Mouse (Mus musculus) midbrain, embryonic 10.5 days (tissue): Measurements from ENCODE around the gene Rufy4. TPM values are rescaled to one million over a fixed set of nuclear protein-coding genes. Genes with fewer than 3 reads are reported as not detected.

Source experiments
- DNase-seq: peaks from one replicate; pipeline ENCODE4 v3.0.0-alpha.2; 2017; ENCODE audit warnings: low spot score
- H3K27ac ChIP-seq: fragments of 300-500 bp; sonication (generic); replicated peaks from 2 replicates; pipeline ENCODE4 v1.5.1; 2016; ENCODE audit warnings: mild to moderate bottlenecking
- H3K27me3 ChIP-seq: fragments of 300-500 bp; sonication (generic); 2 replicates; pipeline ENCODE4 v1.6.1; 2016; ENCODE audit warnings: low read depth, mild to moderate bottlenecking; ENCODE audit not compliant: poor library complexity, severe bottlenecking
- H3K36me3 ChIP-seq: fragments of 300-500 bp; sonication (generic); 2 replicates; pipeline ENCODE4 v1.6.1; 2016; ENCODE audit warnings: mild to moderate bottlenecking, moderate library complexity
- H3K4me1 ChIP-seq: fragments of 300-500 bp; sonication (generic); 2 replicates; pipeline ENCODE4 v1.6.1; 2016
- H3K4me3 ChIP-seq: fragments of 300-500 bp; sonication (generic); 2 replicates; pipeline ENCODE4 v1.5.1; 2016; ENCODE audit warnings: mild to moderate bottlenecking, moderate library complexity
- H3K9me3 ChIP-seq: fragments of 300-500 bp; sonication (generic); replicated peaks from 2 replicates; pipeline ENCODE4 v1.6.1; 2016; ENCODE audit warnings: mild to moderate bottlenecking
- WGBS: fragments of 180-500 bp; shearing (Covaris S2); methylation state at CpG from one replicate; pipeline ENCODE4 v1.1.7; 2016; 5-methylcytosine and 5-hydroxymethylcytosine counted together
- polyA plus RNA-seq: library from polyadenylated mRNA; unstranded; fragments of >200 nt; fragmentation: Nextera tagmentation; extraction: Ambion mirVana; gene quantifications from 2 replicates; pipeline ENCODE4 v1.2.1, GENCODE M21; 2016

The Rufy4 gene
- polyA plus RNA-seq, 1 experiment from 2014 or later = 0.51 TPM

DNA sequence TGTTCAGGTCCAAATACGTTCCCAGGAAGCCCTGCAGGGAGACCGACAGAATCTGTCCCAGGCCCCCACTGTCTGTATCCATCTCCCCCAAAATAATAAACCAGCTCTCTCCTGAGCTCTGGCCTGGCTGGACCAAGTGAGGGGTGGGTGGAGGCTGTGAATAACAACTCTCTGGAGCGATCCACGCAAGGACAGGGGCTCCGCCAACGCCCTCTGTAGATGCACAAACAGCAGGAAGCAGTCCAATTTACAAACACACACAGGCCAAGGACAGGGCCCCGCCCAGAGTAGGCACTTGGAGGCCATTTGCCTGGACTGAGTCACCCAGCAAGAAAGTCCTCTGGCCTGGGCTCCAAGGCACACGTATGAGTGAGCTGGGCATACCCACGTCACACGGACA is 33.1 kb upstream of the Rufy4 start:
- Histone ChIP-seq H3K27me3 (peaks cover 46% of the 10 kb centered on the region), H3K9me3 (no peaks in the 10 kb centered on the region), H3K4me1 (peaks cover 43% of the 10 kb centered on the region), H3K27ac (peak overlapping the region; percentile 73), H3K36me3 (no peaks in the 10 kb centered on the region), H3K4me3 (no peak overlapping the region)
- 60% methylated on average over 10 of the region's 10 CpGs for WGBS
- no peak for DNase-seq

DNA sequence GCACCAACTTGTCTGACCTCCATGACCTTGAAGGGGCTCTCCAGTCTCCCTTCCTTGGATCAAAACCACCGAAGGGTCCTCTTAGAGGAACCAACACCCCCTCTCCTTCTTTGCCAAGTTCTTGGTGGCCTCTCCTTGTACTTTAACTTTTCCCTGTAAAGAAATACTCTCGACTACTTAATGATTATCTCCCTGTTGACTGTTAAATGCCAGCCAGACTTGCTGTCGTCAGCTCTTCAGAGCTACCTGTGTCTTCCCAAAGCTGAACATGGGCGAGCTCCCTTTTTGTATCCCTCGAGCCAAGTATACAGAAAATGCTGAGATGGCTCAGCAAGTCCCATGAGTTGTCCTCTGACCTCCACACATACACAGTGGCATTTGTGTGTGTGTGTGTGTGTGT is 31.9 kb upstream of the Rufy4 start:
- Histone ChIP-seq H3K36me3 (no peaks in the 10 kb centered on the region), H3K4me1 (peaks cover 55% of the 10 kb centered on the region), H3K4me3 (no peak overlapping the region), H3K27me3 (peaks cover 58% of the 10 kb centered on the region), H3K27ac (no peak overlapping the region), H3K9me3 (no peaks in the 10 kb centered on the region)
- WGBS = 84% methylated on average over 5 of the region's 5 CpGs
- no peak for DNase-seq

DNA sequence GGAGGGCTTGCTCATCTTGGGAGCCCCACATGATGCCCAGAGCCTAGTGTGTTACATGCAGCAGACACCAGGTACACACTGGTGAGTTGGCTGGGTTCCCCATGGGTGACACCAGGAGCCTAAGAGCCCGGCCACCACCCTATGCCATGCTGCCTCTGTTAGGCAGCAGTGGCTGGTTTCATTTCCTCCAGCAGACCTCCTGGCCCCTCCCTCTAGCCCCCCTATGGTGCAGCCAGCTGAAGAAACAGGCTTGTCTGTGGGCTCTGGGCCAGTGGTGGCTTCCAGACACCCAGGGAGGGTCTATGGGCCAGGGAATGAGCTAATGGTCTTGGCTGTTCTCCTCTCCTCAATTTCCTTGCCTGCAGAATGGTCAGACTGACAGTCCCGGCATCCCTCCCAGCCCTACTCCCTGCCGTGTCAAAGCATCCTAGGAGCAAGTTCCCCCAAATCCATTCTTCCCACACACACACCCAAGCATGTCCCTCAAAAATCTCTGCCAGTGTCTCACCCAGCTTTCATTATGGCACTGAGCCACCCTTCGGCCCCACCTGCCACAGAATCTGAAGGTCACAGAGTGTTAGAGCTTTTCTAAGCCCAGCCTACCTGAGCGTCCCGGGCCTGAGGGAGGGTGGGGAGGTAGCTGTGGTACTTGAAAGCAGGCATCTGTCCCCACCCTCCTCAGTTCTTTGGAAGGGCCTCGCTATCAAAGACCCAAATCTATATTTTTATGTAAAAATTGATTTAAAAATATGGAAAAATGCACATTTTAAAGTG is 30.7 kb upstream of the Rufy4 start:
- H3K9me3 ChIP-seq = no peaks in the 10 kb centered on the region
- peak; percentile 43 for DNase-seq
- no peak overlapping the region for H3K4me3 ChIP-seq
- H3K36me3 ChIP-seq = no peaks in the 10 kb centered on the region
- peaks cover 65% of the 10 kb centered on the region for H3K4me1 ChIP-seq
- WGBS = 53% methylated on average over 7 of the region's 7 CpGs
- H3K27me3 ChIP-seq = peaks cover 70% of the 10 kb centered on the region
- H3K27ac ChIP-seq = peak overlapping the region; percentile 43; the same call in 1 of the 2 replicates

DNA sequence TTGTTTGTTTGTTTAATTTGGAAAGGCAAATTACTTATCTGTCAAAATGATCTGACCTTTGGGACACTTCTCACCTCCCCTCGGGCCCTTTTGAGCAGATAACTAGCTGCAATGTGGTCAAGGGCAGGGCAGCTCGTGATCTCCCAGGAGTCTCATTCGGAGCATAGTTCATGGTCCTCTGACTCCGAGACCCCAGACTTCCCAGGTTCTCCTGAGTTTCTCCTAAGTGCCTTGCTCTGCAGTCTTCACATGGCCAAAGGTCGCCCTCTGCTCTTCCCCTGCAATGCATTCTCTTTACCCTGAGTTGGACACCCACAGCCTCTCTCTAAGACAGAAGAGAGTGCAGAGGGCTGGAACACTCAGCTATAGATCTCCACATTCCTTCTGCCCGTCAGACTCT is 30.0 kb upstream of the Rufy4 start:
- Histone ChIP-seq H3K9me3 (no peaks in the 10 kb centered on the region), H3K4me3 (no peak overlapping the region), H3K4me1 (peaks cover 66% of the 10 kb centered on the region), H3K27ac (no peak overlapping the region), H3K27me3 (peaks cover 71% of the 10 kb centered on the region), H3K36me3 (no peaks in the 10 kb centered on the region)
- 58% methylated on average over 6 of the region's 6 CpGs for WGBS
- DNase-seq = no peak

DNA sequence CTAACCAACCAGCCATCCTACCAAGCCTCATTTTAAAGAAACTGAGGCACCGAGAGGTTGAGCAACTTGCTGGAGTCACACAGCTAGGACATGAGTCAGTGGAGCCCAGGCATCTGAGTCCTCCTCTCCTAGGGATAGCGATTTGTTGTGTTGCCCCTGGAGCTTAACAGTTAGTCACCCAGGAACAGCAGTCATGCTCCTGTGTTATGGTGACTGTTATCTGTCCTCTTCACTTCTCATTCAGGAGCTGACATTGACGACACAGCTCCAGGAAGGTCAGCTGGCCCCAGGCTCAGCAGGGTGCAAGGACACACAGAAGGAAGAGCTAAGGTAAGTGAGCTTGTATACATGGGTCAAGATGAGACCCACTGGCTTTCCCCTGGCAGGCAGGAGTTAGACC is 29.6 kb upstream of the Rufy4 start:
- no peak overlapping the region for H3K4me3 ChIP-seq
- peaks cover 74% of the 10 kb centered on the region for H3K27me3 ChIP-seq
- 53% methylated on average over 3 of the region's 3 CpGs for WGBS
- no peaks in the 10 kb centered on the region for H3K36me3 ChIP-seq
- DNase-seq = no peak
- H3K27ac ChIP-seq = no peak overlapping the region
- H3K9me3 ChIP-seq = no peaks in the 10 kb centered on the region
- H3K4me1 ChIP-seq = peaks cover 64% of the 10 kb centered on the region

DNA sequence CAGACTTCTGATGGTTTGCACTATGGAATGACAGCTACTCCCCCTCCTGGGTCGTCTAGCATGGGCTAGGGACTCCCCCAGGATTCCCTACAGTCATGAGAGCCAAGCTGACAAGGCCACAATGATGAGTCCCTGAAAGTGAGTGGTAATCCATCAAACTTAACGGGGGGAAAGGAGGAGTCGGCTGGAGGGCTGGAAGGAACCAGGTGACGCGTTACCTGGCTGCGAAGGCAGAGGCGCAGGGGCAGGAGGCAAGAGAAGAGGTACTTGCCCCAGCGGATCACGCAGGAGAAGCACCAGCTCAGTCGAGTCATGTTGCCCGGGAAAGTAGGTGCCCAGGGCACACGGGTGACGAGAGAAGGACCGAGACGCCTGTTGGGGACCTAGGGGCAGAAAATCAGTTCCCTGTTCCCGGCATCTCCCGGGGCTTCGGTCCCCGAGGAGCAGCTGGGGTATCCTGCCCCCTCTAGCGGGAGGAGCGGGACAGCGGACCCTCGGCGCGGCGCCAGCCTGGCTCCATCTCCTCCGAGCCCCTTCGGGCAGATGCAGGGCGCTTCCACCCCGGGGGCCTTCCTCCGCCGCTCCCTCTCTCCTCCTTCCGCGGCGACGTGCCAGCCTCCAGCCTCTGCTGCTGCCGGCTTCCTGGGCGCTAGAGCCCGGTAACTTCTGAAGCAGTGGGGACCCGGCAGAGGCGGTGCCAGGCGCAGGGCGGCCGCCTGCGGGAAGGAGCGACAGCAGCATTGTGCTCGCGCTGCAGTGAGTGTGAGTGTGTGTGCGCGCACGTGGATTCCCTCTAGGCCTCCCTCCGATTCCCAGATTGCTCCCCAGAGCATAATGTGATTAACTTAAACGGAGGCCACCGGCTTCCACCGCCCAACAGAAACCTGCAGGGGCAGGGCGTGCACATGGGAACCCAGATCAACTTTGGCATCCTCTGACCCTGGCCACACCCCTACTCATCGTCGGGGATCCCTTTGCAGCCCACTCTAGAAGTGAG is 27.0 kb upstream of the Rufy4 start:
- Histone ChIP-seq H3K4me1 (peaks cover 57% of the 10 kb centered on the region), H3K4me3 (peak overlapping the region; percentile 73), H3K27me3 (peaks cover 84% of the 10 kb centered on the region), H3K27ac (peak overlapping the region; percentile 90), H3K36me3 (no peaks in the 10 kb centered on the region), H3K9me3 (no peaks in the 10 kb centered on the region)
- WGBS = under 1% methylated on average over 58 of the region's 58 CpGs
- DNase-seq = peak; percentile 81

DNA sequence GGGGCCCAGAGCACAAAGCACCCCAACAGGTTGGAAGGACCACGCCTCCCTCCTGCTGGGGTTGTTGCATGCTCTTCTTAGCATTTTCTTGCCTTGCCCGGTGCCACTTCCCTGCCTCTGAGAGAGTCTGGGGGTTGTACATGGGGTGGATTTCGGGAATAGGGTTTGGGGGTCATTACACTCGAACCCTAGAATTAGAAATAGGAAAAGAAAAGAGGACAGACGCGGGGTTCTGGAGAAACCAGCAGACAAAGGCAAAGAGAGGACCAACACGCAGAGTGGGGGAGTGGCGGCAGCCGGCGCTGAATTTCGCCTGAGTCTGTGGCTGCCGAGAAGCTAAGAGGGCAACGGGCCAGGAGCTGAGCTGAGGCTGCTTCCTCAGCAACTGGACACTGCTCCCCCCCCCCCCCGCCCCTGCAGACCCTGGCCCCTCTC is 26.3 kb upstream of the Rufy4 start:
- under 1% methylated on average over 14 of the region's 14 CpGs for WGBS
- Histone ChIP-seq H3K4me1 (peaks cover 64% of the 10 kb centered on the region), H3K9me3 (no peaks in the 10 kb centered on the region), H3K4me3 (peak overlapping the region; percentile 73), H3K27ac (peak overlapping the region; percentile 90), H3K36me3 (no peaks in the 10 kb centered on the region), H3K27me3 (peaks cover 81% of the 10 kb centered on the region)
- peak; percentile 54 for DNase-seq

DNA sequence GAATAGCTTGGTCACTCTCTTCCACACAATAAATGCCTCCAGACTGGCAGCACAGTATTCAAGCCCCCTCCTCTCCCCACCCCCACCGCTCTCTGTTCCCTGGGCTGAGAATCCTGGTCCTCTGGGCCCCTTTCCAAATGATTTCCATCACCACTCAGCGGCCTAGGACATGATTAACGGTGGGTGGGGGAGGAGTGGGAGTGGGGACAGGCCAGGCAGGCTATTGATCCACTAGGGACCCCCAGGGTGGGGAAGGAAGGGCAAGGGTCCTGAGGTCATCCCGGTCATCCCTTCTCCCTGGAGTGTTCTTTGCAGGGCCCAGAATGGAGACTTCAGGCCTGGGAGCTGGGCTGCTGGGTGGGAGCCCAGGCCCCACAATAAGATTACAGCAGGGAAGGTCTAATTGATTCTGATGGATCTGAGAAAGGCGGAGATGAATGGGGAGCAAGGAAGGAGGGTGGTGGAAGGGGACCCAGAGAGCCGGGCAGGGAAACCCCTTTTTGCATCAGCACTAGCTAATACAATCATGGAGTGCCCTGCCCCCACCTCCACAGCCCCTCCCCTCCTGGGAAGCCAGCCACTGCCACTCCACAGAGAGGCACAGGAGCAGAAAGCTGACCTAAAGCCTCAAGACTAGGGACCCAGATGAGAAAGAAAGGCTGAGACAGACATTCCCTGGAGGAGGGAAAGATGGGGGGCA is 21.5 kb upstream of the Rufy4 start:
- peak; percentile 56 for DNase-seq
- WGBS = 10% methylated on average over 6 of the region's 6 CpGs
- H3K4me1 ChIP-seq = peaks cover 70% of the 10 kb centered on the region
- H3K27ac ChIP-seq = peak overlapping the region; percentile 87
- no peaks in the 10 kb centered on the region for H3K36me3 ChIP-seq
- H3K4me3 ChIP-seq = no peak overlapping the region; the same call in 1 of the 2 replicates
- no peaks in the 10 kb centered on the region for H3K9me3 ChIP-seq
- peaks cover 44% of the 10 kb centered on the region for H3K27me3 ChIP-seq

DNA sequence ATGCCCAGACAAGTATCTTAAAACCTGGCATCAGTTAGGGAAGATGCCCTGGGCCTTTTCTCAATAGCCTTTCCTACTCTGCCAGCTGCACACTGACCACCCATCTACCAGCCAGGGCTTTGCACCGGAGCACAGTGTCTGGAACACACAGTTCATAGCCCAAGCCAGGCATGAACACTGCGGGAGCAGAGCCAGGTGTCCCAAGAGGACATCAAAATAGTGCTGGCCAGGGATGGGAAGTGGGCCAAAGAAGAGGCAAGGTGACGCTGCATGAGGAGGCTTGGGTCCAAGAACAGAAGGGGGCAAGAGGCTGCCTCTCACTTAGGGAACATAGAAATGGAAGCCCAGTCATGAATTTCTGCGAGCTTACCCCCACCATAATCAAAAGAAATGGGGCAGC is 19.7 kb upstream of the Rufy4 start:
- DNase-seq = no peak
- no peaks in the 10 kb centered on the region for H3K9me3 ChIP-seq
- 90% methylated on average over 4 of the region's 4 CpGs for WGBS
- no peak overlapping the region for H3K4me3 ChIP-seq
- no peaks in the 10 kb centered on the region for H3K36me3 ChIP-seq
- peaks cover 71% of the 10 kb centered on the region for H3K4me1 ChIP-seq
- 0 out of 2 replicates have a peak overlapping the region, but pooled peaks have one; percentile 13 for H3K27ac ChIP-seq
- H3K27me3 ChIP-seq = peaks cover 41% of the 10 kb centered on the region

DNA sequence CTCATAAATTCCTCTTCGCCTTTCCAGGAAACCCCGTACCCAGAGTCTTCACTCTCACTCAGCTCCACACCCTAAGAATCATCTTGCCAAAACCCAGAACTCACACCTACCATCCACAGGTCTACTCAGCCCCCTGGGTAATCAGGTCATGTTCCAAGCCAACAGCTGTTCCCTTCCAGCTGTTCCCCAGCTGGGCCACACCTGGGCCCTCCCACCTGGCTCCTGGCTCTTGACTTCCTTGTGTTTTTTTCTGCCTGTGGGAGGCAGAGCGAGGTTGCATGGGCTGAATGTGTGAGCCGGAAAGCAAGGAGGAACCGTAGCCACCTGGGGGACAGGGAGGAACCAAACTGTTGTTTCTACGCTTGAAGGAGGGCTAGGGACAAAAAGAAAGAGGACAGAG is 19.1 kb upstream of the Rufy4 start:
- 71% methylated on average over 6 of the region's 6 CpGs for WGBS
- peak overlapping the region; percentile 47; the same call in 1 of the 2 replicates for H3K27ac ChIP-seq
- H3K4me1 ChIP-seq = peaks cover 76% of the 10 kb centered on the region
- no peaks in the 10 kb centered on the region for H3K9me3 ChIP-seq
- no peak for DNase-seq
- no peak overlapping the region for H3K4me3 ChIP-seq
- peaks cover 36% of the 10 kb centered on the region for H3K27me3 ChIP-seq
- H3K36me3 ChIP-seq = no peaks in the 10 kb centered on the region

DNA sequence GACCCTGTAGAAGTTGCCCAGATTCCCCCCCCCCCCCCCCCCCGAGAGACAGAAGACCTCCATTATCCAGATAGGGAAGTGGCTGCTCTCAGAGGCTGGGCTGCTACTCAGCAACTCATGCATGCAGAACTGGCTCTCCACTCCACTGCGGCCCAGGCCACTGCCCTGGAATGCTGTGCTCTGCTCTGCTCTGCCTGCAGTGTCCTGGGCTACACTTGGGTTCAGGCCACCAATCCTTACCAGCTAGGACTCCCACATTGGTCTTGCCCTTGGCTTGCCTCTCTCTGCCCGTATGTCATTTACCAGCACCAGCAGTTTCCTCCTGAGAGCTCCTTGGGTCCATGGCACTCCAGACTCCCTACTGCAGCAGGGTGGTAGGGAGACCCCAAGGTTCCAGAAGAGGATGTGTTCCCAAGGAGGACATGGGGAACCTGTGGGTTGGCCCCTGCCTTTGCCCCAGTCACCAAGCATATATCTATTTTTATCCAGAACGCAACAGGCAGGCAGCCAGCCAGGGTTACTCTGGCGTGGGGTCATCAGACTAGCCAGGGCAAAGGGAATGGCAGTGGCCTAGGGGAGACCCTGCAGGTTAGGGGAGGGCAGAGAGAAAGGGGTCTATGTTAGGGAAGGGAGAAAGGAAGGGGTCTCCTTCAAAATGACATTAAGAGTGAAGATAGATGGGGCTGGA is 17.3 kb upstream of the Rufy4 start:
- Histone ChIP-seq H3K27me3 (peaks cover 28% of the 10 kb centered on the region), H3K4me3 (no peak overlapping the region), H3K36me3 (no peaks in the 10 kb centered on the region), H3K4me1 (peaks cover 84% of the 10 kb centered on the region), H3K9me3 (no peaks in the 10 kb centered on the region), H3K27ac (peak overlapping the region; percentile 73)
- DNase-seq = no peak
- 67% methylated on average over 5 of the region's 5 CpGs for WGBS

DNA sequence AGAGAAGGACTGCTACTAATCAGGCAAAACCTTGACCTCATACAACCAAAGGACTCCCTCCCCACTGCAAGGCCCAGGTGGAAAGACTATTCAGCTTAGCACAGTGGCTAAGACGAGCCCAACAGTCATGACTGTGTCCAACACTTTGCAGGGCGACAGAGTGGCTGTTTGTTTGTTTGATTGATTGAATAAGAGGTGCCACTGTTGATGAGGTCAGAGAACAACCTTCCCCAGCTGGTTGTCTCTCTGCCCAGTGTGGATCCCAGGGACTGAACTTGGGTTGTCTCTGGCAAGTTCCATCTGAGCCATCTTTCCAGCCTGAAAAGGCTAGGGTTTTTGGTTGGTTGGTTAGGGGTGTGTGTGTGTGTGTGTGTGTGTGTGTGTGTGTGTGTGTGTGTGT is 15.7 kb upstream of the Rufy4 start:
- H3K9me3 ChIP-seq = no peaks in the 10 kb centered on the region
- H3K27me3 ChIP-seq = peaks cover 30% of the 10 kb centered on the region
- H3K27ac ChIP-seq = peak overlapping the region; percentile 89
- DNase-seq = no peak
- no peak overlapping the region for H3K4me3 ChIP-seq
- no peaks in the 10 kb centered on the region for H3K36me3 ChIP-seq
- 53% methylated on average over 2 of the region's 2 CpGs for WGBS
- H3K4me1 ChIP-seq = peaks cover 77% of the 10 kb centered on the region
